Mouse (Mus musculus): Measurements from ENCODE around the gene Vti1a.
A peak's percentile ranks its signal among the peaks of the same experiment; 100 is the strongest.

Vti1a gene

DNA sequence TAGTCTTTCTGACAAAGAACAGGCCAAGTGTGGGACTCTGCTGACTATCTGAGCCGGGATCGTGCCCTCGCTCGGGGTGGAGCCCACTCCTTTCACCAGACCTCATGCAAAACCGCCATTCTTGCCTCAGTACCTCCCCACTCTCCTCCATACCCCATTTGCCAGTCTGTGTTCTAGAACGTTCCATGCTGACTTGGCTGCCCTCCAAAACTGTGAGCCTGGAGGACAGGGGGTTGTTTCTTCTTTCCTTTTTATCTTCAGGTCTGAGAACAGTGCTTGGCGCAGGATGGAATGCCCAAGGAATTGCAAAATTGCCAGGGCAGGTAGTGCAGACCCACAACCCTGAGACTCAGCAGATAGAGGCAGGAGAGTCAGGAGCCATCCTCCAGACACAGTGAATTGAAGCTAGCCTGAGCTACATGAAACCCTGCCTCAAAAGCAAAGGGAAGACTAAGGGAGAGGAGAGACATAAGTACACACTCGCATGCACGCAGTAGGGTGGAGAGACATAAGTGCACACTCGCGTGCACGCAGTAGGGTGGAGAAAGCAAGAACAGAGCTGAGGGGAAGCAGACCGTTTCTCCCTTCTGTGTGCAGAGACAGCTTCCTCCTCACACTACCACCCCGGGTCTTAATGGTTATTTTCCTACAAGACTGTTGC is 246.5 kb downstream of the Vti1a start:
- DNase-seq (ENCODE audit: low spot score): no peak

DNA sequence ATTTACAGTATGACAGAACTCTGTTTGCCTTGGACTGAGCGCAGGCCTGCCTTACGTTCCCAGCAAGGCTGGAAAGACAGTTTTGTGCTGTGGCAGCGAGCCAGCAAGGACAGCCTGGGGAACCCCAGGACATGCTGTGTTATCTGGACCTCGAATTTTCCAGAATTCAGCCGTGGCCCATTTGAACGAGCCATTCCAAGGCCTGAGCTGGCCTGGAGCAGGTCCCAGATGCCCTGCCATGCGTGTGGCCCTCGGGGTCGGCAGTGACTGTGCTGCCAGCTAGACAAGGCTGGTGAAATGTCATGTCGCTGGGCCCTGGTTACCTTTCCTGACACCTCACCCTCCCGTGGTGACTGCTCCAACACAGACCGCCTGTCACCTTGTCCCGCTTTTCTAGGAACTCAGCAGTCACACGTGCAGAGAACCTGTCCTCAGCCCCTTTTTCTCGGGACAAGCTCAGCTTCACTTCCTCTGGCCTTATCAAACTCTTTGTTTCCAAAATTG is 247.1 kb downstream of the Vti1a start:
- no peak for DNase-seq (ENCODE audit: low spot score)

DNA sequence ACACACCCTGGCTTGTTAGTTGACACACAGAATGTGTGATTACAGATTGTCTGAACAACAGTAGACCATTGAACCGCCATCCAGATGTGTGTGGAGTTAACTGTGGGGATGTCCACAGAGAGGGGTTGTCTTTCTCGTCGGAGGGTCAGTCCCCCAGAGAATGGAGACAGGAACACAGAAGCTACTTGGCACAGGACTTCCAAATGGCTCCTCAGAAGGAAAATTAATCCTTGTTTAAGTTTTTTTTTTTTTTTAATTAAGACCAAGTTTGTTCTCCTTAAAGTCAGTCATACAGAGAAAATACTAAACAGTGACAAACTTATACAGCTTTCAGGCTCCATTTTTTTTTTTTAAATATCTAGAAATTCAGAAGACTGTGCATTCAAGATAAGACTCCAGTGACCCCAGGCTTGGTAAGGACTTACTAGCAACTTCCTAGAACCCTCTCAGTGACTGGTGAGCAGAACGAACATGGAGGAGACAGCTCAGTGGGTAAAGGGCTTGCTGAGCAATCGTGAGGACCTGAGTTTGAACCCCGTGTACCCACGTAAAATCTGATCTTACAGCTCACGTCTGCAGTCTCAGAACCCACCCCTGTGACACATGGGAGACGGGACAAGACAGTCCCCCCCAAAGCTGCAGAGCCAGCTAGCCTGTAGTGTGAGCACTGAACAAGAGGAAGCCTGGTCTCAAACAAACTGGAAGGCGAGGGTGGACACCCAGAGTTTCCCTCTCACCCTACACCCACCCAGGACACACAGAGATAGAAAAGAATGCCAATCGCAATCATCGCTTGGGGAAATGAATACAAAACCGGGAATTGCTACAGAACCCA is 248.2 kb downstream of the Vti1a start:
- no peak for DNase-seq (ENCODE audit: low spot score)

DNA sequence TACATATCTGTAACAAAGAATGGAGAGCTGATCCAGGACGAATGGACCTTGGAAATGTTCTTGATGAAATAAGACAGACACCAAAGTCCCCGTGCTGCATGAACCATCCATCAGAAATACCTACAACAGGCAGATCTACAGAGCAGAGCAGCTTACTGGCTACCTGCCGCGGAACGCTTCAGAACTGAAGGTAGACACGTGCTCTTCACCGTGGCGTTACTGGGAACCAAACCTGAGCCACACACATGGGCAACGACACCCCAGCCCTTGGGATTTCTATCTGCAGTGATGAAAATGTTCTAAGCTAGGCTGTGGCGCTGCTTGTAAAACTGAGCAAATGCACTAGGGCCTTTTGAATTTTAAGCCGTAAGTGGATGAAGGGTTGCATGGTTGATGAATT is 249.0 kb downstream of the Vti1a start:
- DNase-seq (ENCODE audit: low spot score): no peak

DNA sequence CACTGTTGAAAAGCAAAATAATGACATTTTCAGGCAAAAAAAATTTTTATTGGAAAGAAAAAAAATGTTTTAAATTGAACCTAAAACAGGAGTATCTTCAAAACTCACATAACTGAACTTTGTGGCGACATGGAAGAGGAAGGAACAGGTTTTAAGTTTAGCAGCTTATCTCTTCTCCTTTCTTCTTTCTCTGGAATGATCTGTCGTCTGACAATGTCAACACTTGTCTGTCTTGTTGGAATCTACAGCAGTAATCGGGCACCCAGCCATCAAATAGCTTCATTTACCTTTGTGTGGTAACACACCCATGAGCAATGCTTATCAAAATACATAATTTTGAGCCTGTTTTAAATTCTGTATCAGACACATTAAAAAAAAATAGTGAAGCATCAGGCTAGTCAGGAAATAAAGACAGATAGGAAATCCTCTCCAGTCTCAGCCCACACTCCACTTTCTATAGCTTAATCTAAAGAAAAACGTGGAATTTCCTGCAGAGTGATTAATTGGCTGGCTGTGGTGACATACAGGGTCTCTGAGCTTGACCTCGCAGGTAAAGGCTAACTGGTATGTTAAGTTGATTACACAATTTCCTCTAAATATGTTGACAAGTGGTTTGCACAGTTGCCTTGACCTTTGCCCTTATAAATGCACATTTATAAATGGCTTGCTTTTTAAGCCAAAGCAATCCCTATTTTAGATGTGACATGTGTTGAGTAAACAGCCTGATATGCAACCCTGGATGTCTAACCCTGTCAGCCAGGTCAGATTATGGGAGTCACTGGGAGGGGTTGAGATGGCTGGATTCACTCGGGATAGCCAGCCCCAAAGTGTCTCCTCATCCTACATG is 249.7 kb downstream of the Vti1a start:
- no peak for DNase-seq (ENCODE audit: low spot score)

DNA sequence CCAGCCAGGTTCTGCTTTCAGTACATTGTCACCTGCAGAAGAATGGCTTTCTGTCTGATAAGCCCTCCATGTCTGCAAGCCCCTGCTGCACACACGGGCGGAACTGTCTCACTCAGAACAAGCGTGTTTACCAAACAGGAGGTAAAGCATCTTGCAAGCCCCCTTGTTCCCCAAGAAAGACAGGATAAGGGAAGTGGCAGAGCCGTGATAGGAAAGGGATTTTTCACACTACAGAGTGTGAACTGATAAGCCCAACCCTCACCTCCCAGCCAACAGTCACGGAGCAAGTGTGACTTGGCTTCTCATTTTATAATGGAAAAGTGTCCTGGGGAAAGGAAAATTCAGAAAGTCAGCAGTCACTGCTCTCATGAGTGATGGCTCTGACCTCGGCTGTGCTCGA is 253.0 kb downstream of the Vti1a start:
- DNase-seq (ENCODE audit: low spot score): no peak

DNA sequence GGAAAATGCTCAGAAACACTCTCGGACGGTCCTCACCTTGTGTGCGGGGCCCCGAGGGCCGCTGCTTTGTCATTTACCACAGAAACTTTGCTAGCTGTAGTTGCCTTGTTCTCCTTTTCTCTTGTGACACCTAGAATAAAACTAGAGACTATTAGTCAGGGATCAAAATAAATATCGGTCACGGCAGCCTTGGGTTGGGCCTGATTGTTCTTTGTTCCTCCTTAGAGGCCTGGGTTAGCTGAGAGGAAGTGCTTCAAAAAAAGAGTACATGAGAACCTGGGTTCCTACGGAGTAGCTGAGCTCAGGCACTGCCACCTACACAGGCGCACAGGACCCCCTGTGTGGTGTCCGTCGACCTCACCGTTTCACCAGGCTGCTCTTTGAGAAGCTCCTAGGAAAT is 253.8 kb downstream of the Vti1a start:
- no peak for DNase-seq (ENCODE audit: low spot score)

DNA sequence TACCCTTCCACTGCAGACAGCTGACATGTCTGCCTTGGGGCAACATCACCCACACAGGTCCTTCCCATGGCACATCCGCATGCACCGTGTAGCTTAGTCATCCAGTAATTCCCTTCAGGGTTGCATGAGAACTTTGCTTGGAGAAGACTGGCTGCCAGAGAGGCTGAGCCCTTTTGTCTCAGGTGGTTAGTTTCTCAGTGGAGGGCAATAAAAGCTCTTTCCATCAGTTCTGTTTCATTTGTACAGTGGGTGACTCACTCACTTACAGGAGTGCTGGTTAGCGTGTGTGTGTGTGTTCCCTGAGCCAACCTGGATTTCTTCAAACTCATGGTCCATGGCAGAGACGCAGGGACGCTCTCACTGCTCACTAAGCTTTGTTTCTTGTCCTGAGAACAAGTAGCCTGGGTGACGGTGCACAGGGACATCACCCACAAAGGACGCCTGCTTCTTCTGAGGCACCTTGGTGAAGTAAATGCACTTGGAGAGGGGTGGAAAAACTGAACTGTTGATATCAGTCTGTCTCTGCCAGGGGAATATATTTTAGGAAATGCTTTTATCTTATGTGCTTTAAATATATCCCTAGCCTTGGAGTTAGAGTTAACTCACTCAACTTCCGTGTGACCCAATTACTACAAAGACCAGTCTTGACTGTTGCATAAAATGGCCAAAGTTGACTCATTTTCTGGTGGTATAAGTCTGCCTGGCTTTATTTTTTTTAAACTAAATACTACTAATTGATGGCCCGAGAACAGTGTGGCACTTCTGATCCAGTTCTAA is 254.6 kb downstream of the Vti1a start:
- no peak for DNase-seq (ENCODE audit: low spot score)

DNA sequence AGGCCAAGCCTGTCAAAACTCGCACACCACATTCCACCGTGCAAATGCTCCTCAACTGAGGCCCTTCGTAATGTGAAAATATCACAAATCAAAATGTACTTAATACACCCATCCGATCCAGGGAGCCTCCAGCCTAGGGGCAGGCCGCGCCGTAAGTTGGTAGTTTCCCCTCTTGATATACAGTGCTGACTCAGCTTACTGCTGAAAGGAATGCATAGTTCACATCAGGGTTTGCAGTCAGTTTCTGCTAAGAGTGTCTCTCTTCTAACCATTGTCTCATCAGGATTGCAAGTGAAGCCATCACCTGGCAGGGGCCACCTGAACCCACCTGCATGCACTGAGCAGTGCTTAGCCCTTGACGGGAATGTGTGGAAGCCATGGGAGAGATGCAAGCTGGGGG is 255.4 kb downstream of the Vti1a start:
- DNase-seq (ENCODE audit: low spot score): no peak

DNA sequence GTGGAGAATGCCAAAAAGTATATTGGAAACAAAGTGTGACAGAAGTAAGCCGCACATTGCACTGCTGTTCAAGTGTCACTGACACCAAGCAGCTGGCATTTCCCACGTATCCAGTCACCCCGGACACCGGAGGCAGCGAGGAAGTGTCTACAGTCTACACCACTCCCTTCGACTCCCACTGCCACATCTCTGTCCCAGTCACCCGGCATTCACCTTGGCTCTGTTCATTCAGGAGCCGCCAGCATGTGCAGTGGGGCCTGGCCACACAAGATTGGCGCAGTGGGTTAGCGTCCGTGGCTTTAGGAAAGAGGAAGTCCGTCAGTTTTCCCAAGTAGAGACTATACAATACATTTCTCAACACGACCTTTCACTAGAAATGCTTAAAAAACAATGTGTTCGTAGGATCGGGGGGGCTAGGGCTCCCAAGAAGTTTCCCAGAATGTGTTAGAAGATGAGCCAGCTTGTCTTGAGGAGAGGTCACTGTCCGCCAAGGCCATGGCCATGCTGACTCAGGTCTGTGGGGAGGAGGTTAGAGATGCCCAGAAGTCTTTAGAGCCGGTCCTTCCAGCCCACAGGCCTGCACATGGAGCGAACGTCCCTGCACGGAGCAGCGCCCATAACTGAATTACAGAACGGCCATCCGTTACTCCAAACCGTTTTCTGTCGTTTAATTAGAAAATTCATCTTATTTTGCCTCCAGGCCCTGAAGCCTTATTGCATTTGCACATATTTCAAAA is 261.4 kb downstream of the Vti1a start:
- DNase-seq (ENCODE audit: low spot score): no peak

DNA sequence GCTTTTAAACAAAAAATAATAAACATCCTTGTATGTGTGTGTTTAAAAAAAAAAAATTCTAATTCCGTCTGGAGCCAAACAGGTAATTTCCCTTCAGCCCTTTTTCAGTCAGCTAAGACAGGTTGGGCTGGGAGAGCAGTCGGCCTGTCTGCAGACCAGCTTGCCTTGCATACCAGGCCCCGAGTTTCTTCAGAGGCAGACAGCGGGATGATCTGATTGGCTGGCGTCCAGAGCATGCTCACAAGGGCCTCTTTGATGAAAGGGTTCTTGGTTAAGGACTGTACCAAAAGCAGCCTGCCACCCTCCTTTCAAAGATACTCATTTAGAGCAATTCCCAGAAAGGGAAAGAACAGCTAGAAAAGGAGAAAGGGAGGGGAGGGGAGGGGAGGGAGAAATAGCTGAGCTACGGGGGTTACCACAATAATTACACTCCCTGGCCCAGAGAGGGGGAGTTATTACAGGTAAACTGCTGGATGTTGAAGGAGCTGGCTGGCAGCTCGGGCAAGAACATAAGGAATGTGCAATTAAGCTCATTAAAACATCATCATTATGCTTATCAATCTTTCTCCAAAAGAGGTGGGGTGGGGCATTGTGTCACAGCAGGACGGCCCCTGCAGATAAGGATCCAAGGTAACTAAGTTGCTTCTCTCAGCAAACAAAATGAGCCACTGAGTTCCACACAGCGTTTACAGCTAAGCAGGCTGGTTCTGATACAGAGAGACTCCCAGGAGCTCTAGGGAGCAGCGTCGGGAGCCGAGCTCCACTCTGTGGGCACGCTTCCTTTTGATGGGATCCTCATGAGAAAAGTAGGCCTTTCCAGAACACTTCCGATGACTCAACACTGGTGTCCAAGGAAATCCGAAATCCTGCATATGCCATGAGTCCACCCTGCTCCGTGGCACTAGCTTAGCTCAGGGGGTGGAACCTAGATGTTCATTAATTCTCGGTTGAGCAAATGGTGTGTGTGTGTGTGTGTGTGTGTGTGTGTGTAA is 262.3 kb downstream of the Vti1a start:
- DNase-seq (ENCODE audit: low spot score): peak; percentile 48

DNA sequence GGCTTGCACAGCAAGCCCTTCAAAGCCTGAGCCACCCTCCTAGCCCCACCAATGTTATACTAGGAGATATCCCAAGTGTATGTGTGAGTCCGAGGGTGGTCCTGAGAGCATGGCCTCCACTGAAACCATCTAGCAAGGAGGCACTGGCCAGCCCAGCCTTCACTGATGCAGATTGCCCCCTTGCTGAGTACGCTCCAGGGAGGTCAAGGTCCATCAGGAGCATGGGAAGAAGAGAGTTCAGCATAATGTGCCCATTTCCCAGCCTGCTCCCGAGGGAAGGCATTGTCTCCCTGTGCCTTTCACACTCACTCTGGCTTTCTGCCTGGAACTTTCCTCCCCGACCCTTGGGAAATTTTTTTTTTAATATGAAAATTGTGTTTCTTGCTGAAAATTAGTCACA is 263.2 kb downstream of the Vti1a start:
- no peak for DNase-seq (ENCODE audit: low spot score)

DNA sequence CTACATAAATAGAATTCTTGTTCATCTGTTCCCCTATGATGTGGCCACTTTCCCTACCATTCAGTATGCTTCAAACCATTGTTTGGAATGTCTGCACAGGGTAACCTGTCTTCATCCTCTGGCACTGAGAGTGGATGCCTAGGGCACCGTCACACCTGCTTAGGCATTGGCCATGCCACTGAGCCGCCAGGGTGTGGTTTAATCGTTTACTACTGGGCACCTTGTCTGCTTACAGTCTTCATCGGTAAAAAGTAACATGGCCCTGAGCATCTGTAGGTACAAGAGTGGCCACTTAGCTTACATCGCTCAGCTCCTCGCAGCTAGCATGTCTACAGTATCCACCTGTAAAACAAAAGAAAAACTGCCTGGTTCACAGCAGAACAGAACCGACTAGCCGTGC is 264.1 kb downstream of the Vti1a start:
- no peak for DNase-seq (ENCODE audit: low spot score)

DNA sequence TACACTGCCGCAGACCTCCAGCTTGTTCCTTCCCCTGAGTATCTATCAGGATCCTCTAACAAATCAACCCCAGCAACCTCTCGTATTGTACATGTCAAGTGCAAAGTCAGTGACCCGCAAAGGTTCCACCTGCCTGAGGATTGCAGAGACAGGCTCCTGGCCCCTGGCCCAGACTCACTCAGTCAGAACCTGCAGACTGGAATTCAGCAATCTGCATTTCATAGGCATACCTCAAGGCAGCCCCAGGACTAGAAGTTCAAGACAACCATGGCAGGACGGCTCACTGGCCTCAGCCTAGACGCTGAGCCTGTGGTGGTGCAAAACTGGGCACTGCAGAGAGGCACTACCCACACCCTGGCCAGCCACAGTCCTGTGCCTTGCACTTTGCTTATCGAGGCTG is 264.6 kb downstream of the Vti1a start:
- DNase-seq (ENCODE audit: low spot score): no peak

DNA sequence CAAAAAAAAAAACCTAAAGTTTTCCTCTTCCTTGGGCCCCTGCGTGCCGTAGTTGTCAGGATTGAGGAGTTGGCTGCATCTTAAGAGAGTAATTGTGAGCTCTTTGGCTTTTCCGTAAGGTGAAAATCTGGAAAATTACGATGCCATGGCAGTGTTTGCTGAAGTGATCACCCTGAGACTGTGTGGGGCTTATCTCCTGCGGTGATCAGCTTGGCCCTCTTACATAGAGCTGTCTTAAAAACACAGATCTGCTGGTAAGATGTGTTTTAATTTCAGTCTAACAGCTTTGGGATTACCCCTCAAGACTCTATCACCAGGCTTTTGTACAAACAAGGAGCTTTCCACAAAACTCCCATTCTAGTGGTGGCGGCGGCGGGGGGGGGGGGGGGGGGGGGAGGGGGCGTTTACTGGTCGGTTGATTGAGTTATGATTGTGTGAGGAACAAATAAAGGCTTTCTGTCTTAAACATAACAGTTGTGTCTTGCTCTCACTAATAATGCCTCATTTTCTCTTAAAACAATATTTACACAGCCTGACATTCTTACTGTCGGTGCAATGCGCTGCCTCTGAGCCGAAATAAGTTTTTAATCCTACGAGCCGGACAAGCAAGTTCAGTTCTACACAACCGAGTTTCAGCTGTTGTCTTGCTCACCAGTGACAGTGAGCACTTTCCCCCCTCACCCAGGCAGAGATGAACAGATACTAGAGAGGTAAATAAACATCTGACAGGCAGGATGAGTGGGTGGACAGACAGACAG is 267.0 kb downstream of the Vti1a start:
- DNase-seq (ENCODE audit: low spot score): no peak

DNA sequence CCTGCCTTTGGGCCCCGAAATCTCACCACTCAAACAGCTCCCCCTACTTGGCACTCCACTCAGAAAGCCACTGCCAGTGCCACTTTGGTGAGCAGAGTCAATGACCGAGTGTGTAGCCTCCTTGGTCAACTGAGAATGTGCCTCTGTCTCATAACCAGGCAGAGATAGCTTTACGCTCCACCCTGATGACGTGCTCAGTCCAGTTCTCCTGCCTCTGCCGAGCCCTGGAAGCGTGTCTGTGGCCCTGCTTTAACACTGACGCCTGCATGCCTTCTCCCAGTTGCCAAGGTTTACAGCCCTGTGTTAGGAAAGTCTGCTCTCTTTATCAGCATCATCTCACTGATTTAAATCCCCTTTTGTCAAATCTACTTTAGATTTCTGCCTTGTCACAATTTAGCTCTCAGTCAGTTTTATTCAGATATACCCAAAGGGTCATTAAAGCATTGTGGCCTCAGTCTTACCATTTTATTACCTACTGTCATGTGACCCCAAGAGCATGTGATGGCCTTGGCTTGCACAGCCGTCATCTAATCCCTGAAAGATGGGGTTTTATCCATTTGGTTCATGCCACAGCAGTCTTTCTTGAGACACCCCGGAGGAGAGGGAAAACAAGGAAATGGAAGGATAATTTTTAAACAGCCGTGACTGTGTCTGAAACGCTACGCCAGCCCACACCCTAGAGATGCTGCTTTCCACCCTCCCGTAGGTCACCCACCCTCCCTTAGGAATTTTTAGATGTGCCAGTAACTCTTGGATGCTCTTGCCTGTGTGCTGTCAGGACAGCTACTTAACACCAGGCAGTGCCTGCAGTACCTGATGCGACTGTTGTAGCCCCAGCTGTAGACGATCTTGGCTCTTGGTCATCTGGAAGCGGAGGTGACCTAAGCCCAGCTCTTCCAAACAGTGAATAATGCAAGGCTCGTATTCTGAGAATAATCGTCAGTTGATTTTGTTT is 269.5 kb downstream of the Vti1a start:
- no peak for DNase-seq (ENCODE audit: low spot score)

DNA sequence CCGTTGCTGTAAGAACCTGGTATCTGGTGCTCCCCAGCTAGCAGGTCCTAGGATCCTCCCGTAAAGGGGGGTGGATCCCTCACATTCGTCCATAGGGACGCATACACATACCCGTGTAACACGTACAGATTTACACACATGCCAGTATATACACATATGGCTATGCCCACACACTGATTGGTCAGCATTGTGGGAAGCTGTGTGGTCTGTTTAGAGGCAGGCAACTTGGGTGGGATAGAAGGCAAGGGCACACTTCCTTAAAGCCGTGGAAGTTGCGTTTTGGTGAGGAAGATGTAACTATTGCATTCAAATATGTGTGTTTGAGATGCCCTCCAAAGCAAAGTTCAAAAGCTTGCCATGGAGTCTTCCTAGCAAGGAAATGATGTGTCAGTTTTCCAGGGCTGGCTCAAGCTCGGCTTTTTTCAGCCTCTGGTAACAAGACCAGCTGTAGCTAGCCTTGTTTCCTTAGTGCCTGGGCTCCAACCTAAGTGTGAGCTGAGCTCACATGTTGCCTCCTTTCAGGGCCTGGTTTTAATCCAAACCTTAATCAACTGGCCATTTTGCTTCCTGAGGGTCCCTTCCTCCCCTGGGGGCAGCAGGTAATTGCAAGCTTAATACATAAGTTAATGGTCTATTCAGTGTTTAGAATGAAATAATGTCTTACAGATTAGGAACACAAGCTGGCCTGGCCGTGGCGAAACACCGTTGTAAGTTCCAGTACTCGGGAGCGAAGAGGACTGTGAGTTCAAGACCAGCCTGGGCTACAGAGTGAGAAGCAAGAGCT is 271.7 kb downstream of the Vti1a start:
- no peak for DNase-seq (ENCODE audit: low spot score)

All from retina, embryonic 14.5 days (tissue).